Mouse (Mus musculus): ENCODE measurements around the gene Nhsl2. TPM values are rescaled to one million over a fixed set of nuclear protein-coding genes. Genes with fewer than 3 reads are reported as not detected.
A peak's percentile ranks its signal among the peaks of the same experiment; 100 is the strongest.

Gene Nhsl2
- total RNA-seq, 2 experiments from 2014 or later = 9.8 to 11.3 TPM

- DNase-seq = no peak
- intact Hi-C loops (cut with DNase I) = no loop called here
Measured at GRCm38 (mm10) chrX:101901806-101902490, 52.8 kb downstream of the Nhsl2 start.

DNA sequence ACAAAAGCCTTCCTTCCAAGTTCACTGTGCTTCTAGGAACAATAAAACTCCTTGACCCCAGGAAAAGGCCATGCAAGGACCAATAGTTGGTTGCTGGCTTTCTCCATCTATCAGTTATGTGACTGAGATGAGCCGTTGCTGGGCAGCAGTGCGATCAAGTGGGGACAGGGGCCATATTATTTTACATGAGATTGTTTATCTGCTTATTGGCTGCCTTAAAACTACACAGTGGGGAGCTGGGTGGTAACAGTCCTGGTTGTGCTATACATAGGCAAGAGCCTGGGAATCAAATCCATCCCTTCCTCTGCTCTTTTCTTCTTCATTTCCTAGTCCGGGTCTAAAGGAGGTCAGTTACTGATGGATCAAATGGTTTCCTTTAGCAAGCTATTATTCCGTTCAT lies 53.4 kb downstream of the Nhsl2 start:
- intact Hi-C loops (cut with DNase I) = no loop called here
- no peak for DNase-seq

DNA sequence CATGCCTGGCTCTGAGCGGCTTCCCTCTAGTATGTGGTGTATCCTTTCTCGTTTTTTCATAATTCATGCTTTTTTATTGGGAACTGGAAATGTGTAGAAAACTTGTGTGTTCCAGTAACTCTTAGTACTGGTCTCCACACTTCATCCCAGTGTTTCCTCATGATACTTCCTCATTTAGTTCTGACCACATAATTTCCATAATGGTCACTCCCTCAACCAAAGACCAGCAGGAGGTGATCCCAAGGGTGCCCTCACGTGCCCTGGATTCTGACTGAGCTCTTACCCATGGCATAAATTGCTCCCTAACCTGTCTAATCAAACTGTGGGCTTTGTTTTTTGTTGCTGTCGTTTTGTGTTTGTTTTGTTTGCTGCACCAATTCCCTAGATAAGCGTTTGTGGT lies 58.1 kb downstream of the Nhsl2 start:
- DNase-seq = no peak
- intact Hi-C loops (cut with DNase I) = no loop called here

DNA sequence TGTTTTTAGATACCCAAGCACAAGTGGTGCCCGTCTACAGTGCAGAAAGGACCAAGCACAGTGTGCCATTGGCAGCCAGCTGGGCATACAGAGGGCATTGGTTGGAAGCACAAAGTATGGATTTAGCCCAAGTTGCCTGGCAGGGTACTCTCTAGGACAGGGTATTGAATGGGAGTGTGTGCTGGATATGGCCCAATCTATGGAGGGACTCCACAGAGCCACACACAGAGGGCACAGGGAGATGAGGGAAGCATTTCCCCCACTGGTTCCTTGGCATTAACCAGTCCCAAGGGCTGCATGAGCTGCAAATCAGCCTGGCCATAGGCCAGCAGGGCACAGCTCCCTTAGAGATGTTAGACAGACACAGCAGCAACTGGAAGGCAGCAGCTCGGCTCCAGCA lies 79.9 kb downstream of the Nhsl2 start:
- DNase-seq = peak; percentile 72
- intact Hi-C loops (cut with DNase I) = no loop called here

- intact Hi-C loops (cut with DNase I) = no loop called here
- no peak for DNase-seq
Measured at GRCm38 (mm10) chrX:101930301-101930700, 81.1 kb downstream of the Nhsl2 start.

- DNase-seq = no peak
- intact Hi-C loops (cut with DNase I) = no loop called here
Measured at GRCm38 (mm10) chrX:101931016-101931415, 81.8 kb downstream of the Nhsl2 start.

DNA sequence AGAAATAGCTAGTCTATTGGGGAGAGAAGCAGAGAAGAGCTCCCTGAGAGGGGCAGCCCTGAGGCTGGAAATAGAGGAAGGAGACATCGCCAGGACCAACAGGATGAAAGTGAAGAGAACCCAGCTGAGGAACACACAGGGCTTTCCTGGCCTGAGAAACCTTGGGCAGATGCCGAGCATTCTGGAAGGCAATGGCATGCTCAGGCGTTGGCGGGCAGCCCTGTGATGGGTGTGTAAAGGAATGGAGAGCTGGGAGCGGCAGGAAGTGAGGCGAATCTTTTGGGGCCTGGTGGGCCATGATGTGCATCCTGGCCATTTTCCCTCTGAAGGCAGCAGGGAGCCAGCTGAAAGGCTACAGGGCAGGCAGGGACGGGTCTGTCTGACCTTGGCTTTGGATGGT lies 83.1 kb downstream of the Nhsl2 start:
- peak; percentile 60 for DNase-seq
- intact Hi-C loops (cut with DNase I) = no loop called here

DNA sequence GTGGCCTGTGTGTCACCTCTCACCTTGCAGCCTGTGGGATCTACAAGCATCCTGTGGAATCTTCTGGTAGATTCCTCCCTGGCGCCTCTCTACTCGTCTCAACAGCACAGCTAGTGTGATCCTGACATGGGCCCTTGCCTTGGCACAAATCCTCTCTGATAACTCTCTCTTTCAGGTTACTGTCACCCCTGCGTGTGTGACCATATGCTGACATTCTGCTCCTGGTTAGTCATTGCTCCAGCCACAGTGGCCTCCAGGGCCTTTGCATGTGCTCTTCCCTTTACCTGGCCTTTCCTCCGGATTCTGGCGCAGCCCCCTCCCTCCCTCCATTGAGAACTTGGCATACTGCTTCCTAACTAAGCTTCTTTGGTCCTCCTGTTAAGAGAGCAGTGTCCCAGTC lies 84.2 kb downstream of the Nhsl2 start:
- intact Hi-C loops (cut with DNase I) = no loop called here
- no peak for DNase-seq

GRCm38 (mm10) chrX:101935291-101935840 lies 86.2 kb downstream of the Nhsl2 start:
- intact Hi-C loops (cut with DNase I) = no loop called here
- DNase-seq = no peak

DNA sequence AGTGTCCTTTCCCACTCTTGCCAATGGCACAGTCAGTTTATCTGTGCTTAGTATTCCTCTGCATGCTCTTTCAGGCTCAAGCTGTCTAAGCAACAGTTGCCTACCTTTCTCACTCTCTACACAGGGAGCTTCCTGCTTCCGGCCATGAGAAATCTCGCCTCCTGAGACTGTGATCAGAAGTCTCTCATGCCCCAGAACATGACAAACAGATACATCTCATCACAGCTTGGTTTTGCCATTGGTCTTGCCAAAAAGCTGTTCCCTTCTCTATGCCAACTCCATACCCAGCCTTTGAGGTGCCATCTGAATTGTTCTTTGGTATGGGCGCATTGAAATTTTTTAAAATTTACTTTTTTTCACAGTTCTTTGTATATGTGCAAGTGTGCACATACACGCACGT lies 90.3 kb downstream of the Nhsl2 start:
- no peak for DNase-seq
- intact Hi-C loops (cut with DNase I) = no loop called here

DNA sequence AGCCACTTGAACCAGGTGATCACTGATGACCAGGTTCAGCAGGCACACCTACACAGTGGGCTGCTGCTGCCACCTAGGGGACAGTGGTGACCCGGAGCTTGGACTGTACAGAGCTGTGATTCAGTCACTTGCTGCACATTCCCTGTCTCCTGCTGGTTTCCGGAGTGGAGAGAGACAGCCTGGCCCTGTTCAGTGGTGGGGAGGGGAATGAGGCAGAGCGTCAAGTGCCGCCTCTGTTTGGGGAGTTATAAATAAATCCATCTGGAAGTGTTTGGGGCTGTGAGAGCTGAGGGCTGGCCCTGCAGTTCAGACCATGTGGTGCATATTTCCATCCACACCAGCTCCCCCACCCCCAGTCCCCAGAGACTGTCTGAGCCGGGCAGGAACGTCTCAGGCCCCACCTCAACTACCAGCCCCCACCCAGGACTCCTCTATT lies 93.3 kb downstream of the Nhsl2 start:
- peak; percentile 72 for DNase-seq
- intact Hi-C loops (cut with DNase I) = loop anchor here (5.0 kb wide), 1 partner anchor 135 kb away; no protein-coding TSS in a partner anchor

DNA sequence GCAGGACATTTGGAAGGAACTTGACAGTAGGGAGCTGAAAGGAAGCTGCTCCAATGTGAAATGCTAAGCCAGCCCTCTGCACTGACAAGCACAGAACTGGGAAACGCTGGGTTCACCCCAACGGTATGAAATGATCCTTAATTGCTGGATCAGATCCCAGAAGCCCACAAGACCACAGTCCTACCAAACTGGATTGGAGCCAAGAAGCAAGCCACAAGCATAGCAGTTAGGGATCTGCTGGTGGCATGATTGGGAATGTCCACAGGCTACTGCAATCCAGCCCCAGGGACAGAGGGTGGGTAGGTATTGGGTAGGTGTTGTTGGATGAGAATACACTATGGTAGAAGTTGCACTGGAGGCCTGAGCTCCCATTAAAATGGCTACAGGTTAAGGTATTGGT lies 94.6 kb downstream of the Nhsl2 start:
- no peak for DNase-seq
- intact Hi-C loops (cut with DNase I) = loop anchor here (5.0 kb wide), 1 partner anchor 136 kb away; no protein-coding TSS in a partner anchor

DNA sequence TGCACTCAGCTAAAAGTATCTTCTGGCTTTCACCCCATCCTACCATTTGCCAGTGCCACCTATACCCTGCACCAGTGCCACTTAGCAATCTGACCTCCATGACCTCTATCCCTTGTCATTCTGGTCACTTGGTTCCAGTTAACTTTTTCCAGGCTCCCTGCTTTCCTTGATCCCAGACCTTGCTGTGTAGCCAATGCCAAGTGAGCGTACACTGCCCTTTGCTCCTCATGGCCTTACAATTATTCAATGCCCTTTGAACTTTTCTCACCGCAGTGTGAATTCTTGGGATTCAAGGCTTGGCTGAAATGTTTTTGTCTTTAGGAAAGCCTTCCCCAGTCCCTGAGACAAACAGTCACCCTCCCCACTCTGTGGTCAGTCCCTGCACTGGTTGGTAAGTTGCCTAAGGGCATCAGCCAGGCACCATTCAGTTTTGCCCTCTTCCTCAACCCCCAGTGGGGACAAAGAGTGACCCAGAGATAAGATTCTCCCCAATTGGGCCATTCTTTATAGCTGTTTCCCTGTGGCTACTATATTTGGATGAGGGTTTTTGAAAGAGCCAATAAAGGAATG lies 95.7 kb downstream of the Nhsl2 start:
- intact Hi-C loops (cut with DNase I) = loop anchor here (5.0 kb wide), 1 partner anchor 138 kb away; no protein-coding TSS in a partner anchor
- no peak for DNase-seq

DNA sequence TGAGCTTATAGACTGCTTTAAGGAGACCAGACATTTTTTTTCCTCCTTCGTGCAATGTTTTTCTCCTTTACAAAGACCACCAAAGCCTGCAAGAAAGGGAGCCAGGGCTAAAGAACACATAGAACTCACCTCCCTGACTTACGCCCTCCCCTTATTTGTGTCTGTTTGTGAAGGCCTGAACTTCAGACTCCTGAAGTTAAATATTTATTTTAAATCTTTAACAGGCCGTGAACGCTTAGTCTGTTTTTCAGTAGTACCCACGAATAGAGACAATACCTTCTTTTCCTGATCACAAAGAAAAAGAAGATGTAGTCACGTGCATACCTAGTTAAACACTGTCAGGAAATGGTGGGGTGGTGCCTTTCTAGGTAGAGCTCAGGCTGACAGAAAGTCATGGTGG lies 103.3 kb downstream of the Nhsl2 start:
- intact Hi-C loops (cut with DNase I) = loop anchor here (10.0 kb wide), 1 partner anchor 112 kb away; no protein-coding TSS in a partner anchor
- DNase-seq = no peak

GRCm38 (mm10) chrX:101953256-101953655 lies 104.1 kb downstream of the Nhsl2 start:
- DNase-seq = no peak
- intact Hi-C loops (cut with DNase I) = loop anchor here (10.0 kb wide), 1 partner anchor 112 kb away; no protein-coding TSS in a partner anchor

GRCm38 (mm10) chrX:101953787-101954491 lies 104.8 kb downstream of the Nhsl2 start:
- DNase-seq = peak; percentile 81
- intact Hi-C loops (cut with DNase I) = loop anchor here (10.0 kb wide), 1 partner anchor 111 kb away; no protein-coding TSS in a partner anchor

DNA sequence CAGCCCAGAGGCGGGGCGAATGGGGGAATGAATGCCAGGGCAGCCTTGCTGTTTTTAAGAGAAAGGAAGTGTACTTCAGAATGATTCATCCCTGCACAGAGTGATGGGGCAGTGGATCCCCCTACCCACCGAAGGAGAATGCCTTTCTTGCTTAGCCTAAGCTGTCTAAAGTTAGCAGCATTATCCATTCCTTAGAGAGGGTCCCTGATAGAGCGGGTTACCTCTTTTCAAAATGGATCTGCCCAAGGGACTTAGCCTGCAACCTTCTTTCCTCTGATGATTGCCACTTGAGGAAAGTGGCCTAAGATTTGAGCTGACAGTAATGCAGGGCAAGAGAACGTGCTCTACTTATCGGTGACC lies 105.3 kb downstream of the Nhsl2 start:
- intact Hi-C loops (cut with DNase I) = loop anchor here (10.0 kb wide), 1 partner anchor 110 kb away; no protein-coding TSS in a partner anchor
- no peak for DNase-seq

DNA sequence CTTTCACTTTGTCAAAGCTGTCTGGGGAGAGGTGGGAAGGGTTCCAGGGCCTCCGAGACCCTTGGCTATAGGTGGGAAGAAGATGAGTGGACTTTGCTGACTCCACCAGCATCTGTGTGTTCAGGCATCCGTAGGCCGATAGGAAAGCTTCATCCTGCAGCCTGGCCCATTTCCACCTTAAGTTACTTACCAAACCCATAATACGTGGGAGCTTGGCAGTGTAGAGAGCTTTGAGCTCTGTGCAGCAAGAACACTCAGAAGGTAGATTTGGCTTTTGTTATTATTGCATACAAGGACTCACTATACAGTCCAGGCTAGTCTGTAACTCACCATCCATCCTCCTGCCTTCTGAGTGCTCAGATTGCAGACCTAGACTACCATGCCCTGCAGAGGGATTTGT lies 112.7 kb downstream of the Nhsl2 start:
- intact Hi-C loops (cut with DNase I) = no loop called here
- no peak for DNase-seq

DNA sequence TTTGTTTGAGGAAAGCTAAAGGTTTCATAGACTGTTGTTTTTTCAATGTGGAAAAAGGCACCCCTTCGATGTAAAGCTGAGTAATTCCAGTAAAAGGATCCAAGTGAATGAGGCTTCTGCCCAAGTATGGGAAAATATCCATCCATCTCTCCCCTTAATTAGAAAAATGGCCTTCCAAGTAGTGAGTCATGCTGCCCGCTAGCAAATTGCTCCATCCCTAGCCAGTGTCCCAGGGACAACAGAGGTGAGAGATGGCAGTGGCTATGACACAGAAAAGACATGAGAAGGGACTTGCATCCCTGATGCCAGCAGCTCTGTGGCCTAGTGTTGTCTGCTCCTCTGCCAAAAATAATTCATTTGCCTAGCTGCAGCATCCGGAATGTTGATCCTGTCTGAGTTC lies 114.5 kb downstream of the Nhsl2 start:
- DNase-seq = no peak
- intact Hi-C loops (cut with DNase I) = no loop called here

DNA sequence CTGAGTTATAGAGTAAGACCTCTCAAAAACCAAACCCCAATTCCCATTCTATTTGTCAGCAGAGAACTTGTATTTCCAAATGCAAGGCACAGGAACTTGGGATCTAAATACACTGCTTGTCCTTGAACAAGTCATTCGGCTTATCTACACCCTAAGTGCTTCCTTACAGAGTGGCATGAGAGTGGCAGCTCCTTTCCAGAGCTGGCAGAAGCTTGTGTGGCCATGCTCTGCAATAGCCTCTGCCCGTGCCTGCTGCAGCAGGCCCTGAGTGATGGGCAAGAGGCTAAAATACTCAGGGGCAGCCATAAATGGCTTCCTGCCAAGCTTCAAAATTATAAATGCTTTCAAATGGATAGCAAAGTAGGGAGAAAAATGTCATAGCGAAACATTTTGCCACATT lies 123.8 kb downstream of the Nhsl2 start:
- intact Hi-C loops (cut with DNase I) = no loop called here

GRCm38 (mm10) chrX:101976931-101977330 lies 127.7 kb downstream of the Nhsl2 start:
- intact Hi-C loops (cut with DNase I) = no loop called here

More for the DNA sequence above, 123.8 kb downstream of the Nhsl2 start:
- DNase-seq = no peak

More at GRCm38 (mm10) chrX:101976931-101977330, 127.7 kb downstream of the Nhsl2 start:
- no peak for DNase-seq
